20 mouse cellular contexts compared by ENCODE assay signal in genomic region chr8:83731906-83732305, GRCm38 (mm10). TPM values are rescaled to one million over a fixed set of nuclear protein-coding genes. Genes with fewer than 3 reads are reported as not detected.
DNase-seq lines count a peak whose midpoint lies in the region; ATAC-seq and TF ChIP-seq lines count a peak whose summit lies in the region.
"Had no signal": no experiment of that assay in that cellular context is flagged by ENCODE, and none has a peak within 500 bp of the region (broad histone marks: within the 10 kb centered on the region; RNA-seq: fewer than 3 reads in every experiment).

No protein-coding gene starts in this region.

- 0 out of 2 replicates have a peak, but pooled peaks have one; percentile 14 for ATAC-seq in forebrain, embryonic 12.5 days (ENCODE audit: low FRiP score)
- ATAC-seq in forebrain, postnatal 0 days = no peak
- peak; percentile 31; the same call in 1 of the 2 replicates for ATAC-seq in neutrophil, adult 5-6 weeks (ENCODE audit: extremely low read depth, insufficient number of reproducible peaks, low FRiP score, poor library complexity, severe bottlenecking)
- ATAC-seq: activated CD4-positive, CD25-positive, alpha-beta regulatory T cell, adult 4 months; CD4-positive, CD25-positive, alpha-beta regulatory T cell, adult 4 months; forebrain, embryonic 14.5 days had no signal

- dilution Hi-C loops in CH12.LX (cut with MboI; ENCODE audit: extremely low pct_ligation_motif_present, extremely low pct_unique_long_range_greater_than_20kb, low sequenced_read_pairs) = no loop called here

- no peaks in the 10 kb centered on the region for H3K36me3 ChIP-seq in forebrain, embryonic 12.5 days (replicated peaks)
- H3K36me3 ChIP-seq in forebrain, postnatal 0 days (ENCODE audit: insufficient read depth) = no peaks in the 10 kb centered on the region
- peaks cover 41 to 51% of the 10 kb centered on the region in 2 experiments for H3K36me3 ChIP-seq in CH12.LX (replicated peaks in 1 of 2; ENCODE audit: control insufficient read depth in 1 of 2, insufficient read depth in 1 of 2, low read length in 1 of 2)

- H3K27me3 ChIP-seq in forebrain, embryonic 12.5 days = 0 out of 2 replicates have a peak, but pooled peaks cover 17% of the 10 kb centered on the region
- no peaks in the 10 kb centered on the region for H3K27me3 ChIP-seq in forebrain, postnatal 0 days (ENCODE audit: insufficient read depth, low read length)
- H3K27me3 ChIP-seq in CH12.LX (replicated peaks) = no peaks in the 10 kb centered on the region
- H3K27me3 ChIP-seq: embryonic facial prominence, embryonic 12.5 days had no signal

- in situ Hi-C loops in CH12.LX (cut with MboI; ENCODE audit: low pct_ligation_motif_present, low pct_unique_long_range_greater_than_20kb, low sequenced_read_pairs) = no loop called here

- no peak for TF ChIP-seq RAD21 in CH12.LX (IDR thresholded peaks at IDR 0.05; ENCODE audit: low read depth, low read length)

- TF ChIP-seq EP300 in CH12.LX (IDR thresholded peaks at IDR 0.05; ENCODE audit: low read length) = no peak

- no peak overlapping the region for H3K27ac ChIP-seq in forebrain, embryonic 12.5 days
- H3K27ac ChIP-seq in forebrain, postnatal 0 days (ENCODE audit: low read depth, low read length) = no peak overlapping the region
- no peak overlapping the region for H3K27ac ChIP-seq in CH12.LX (ENCODE audit: insufficient read depth, low read depth)
- H3K27ac ChIP-seq: embryonic facial prominence, embryonic 10.5 days; embryonic facial prominence, embryonic 12.5 days had no signal

- DNase-seq in forebrain, postnatal 0 days = no peak
- DNase-seq in A20 (ENCODE audit: low read depth, low spot score) (peak; percentile 47), CH12.LX (ENCODE audit: extremely low read depth) (peak; percentile 60)
- DNase-seq in layer of hippocampus, postnatal 14 days (ENCODE audit: low spot score in 2 of 2) = no peak
- DNase-seq in yolk sac, embryonic 10.5 days (ENCODE audit: low spot score) = no peak
- DNase-seq in cerebellum, adult 8-10 months = no peak
- DNase-seq: adrenal gland, adult 8-10 months; adrenal gland, postnatal 14 days; adrenal gland, postnatal 36 days; cerebellum, adult 11-12 months; cerebellum, adult 2 months; cerebellum, postnatal 10 days; cerebellum, postnatal 25 days had no signal

- no peak overlapping the region for H3K9ac ChIP-seq in forebrain, embryonic 12.5 days
- no peak overlapping the region for H3K9ac ChIP-seq in forebrain, postnatal 0 days
- H3K9ac ChIP-seq in CH12.LX (ENCODE audit: insufficient read depth, low read depth) = no peak overlapping the region
- H3K9ac ChIP-seq: embryonic facial prominence, embryonic 12.5 days had no signal

- H3K4me3 ChIP-seq in forebrain, embryonic 12.5 days (replicated peaks) = no peak overlapping the region
- no peak overlapping the region for H3K4me3 ChIP-seq in forebrain, postnatal 0 days (ENCODE audit: low read depth, low read length)
- H3K4me3 ChIP-seq in CH12.LX (replicated peaks in 1 of 3; ENCODE audit: low read depth in 2 of 3, low read length in 2 of 3, poor library complexity in 1 of 3) = no peak overlapping the region
- H3K4me3 ChIP-seq: embryonic facial prominence, embryonic 10.5 days; embryonic facial prominence, embryonic 12.5 days had no signal

- H3K79me2 ChIP-seq in CH12.LX (replicated peaks; ENCODE audit: control insufficient read depth, extremely low read depth, insufficient read depth, poor library complexity, severe bottlenecking) = peaks cover 2% of the 10 kb centered on the region; the same call in 1 of the 2 replicates

- TF ChIP-seq POLR2A in CH12.LX (IDR thresholded peaks at IDR 0.05; ENCODE audit: low read depth, low read length) = no peak

- no peaks in the 10 kb centered on the region; the same call in 1 of the 2 replicates for H3K9me3 ChIP-seq in forebrain, embryonic 12.5 days
- no peaks in the 10 kb centered on the region for H3K9me3 ChIP-seq in forebrain, postnatal 0 days (ENCODE audit: low read length)
- H3K9me3 ChIP-seq in CH12.LX (replicated peaks; ENCODE audit: low read length) = peaks cover 23% of the 10 kb centered on the region
- H3K9me3 ChIP-seq: embryonic facial prominence, embryonic 10.5 days; embryonic facial prominence, embryonic 12.5 days had no signal

- no peak for TF ChIP-seq CTCF in forebrain, postnatal 0 days (IDR thresholded peaks at IDR 0.05; ENCODE audit: low read depth)
- no peak for TF ChIP-seq CTCF in CH12.LX (conservative IDR thresholded peaks at IDR 0.05 in 1 of 2, IDR thresholded peaks at IDR 0.05 in 1 of 2; ENCODE audit: low read depth in 2 of 2, low read length in 2 of 2)

- no peak overlapping the region for H3K4me2 ChIP-seq in forebrain, embryonic 12.5 days
- H3K4me2 ChIP-seq in forebrain, postnatal 0 days (ENCODE audit: low read depth) = no peak overlapping the region
- no peak overlapping the region for H3K4me2 ChIP-seq in CH12.LX (ENCODE audit: insufficient read depth, low read depth, poor library complexity, severe bottlenecking)
- H3K4me2 ChIP-seq: embryonic facial prominence, embryonic 12.5 days had no signal

- H3K4me1 ChIP-seq in forebrain, embryonic 12.5 days = no peaks in the 10 kb centered on the region
- H3K4me1 ChIP-seq in forebrain, postnatal 0 days (ENCODE audit: insufficient read depth) = no peaks in the 10 kb centered on the region
- H3K4me1 ChIP-seq in CH12.LX (ENCODE audit: control insufficient read depth in 1 of 2, insufficient read depth in 2 of 2) = peaks cover 3 to 12% of the 10 kb centered on the region in 2 experiments; a peak in 3 of 4 replicates
- H3K4me1 ChIP-seq: embryonic facial prominence, embryonic 12.5 days had no signal

- 73% methylated on average over 5 of the region's 5 CpGs for WGBS in forebrain, embryonic 12.5 days
- WGBS in forebrain, postnatal 0 days = 71% methylated on average over 5 of the region's 5 CpGs

TF ChIP-seq in CH12.LX, 34 proteins besides CTCF, POLR2A, EP300 and RAD21:
- TF ChIP-seq ELF1 (IDR thresholded peaks at IDR 0.05; ENCODE audit: low read depth, low read length) = no peak
- TF ChIP-seq POLR2AphosphoS2 (IDR thresholded peaks at IDR 0.05; ENCODE audit: low read depth, low read length) = no peak
- no peak for TF ChIP-seq USF1 (IDR thresholded peaks at IDR 0.05; ENCODE audit: low read depth, low read length)
- TF ChIP-seq BHLHE40 (IDR thresholded peaks at IDR 0.05; ENCODE audit: low read depth, low read length) = no peak
- TF ChIP-seq MYC (IDR thresholded peaks at IDR 0.05; ENCODE audit: low read depth, low read length) = no peak
- TF ChIP-seq USF2 (conservative IDR thresholded peaks at IDR 0.05; ENCODE audit: low read depth, low read length) = no peak
- TF ChIP-seq TBP (conservative IDR thresholded peaks at IDR 0.05; ENCODE audit: low read depth, low read length) = no peak
- TF ChIP-seq MAZ (IDR thresholded peaks at IDR 0.05; ENCODE audit: low read depth, low read length) = no peak
- TF ChIP-seq GABPA (IDR thresholded peaks at IDR 0.05; ENCODE audit: insufficient replicate concordance, low read depth, low read length) = no peak
- TF ChIP-seq RCOR1 (conservative IDR thresholded peaks at IDR 0.05; ENCODE audit: low read depth, low read length) = no peak
- TF ChIP-seq CHD2 (IDR thresholded peaks at IDR 0.05; ENCODE audit: low read length) = no peak
- no peak for TF ChIP-seq JUND (conservative IDR thresholded peaks at IDR 0.05; ENCODE audit: low read depth, low read length)
- TF ChIP-seq ZNF384 (IDR thresholded peaks at IDR 0.05; ENCODE audit: low read depth, low read length) = no peak

RNA-seq across cellular contexts. Expression of gene Adgre5, which starts 9.2 kb away (rescaled TPM):
- polyA plus RNA-seq in forebrain, embryonic 12.5 days (2016; fragmentation: Nextera tagmentation; extraction: Ambion mirVana) = 9.4 and 10.7 TPM in 2 replicates
- 9.2 and 9.9 TPM in 2 replicates for total RNA-seq in forebrain, postnatal 0 days (2014; rRNA removed)
- 6.7 and 9.2 TPM in 2 replicates for polyA plus RNA-seq in forebrain, postnatal 0 days (2015; fragmentation: Nextera tagmentation; extraction: Ambion mirVana)
- total RNA-seq in CH12.LX (2012; rRNA removed) = 23.6 and 27.4 TPM in 2 replicates
- total RNA-seq in CH12.LX (2014; rRNA removed) = 0.54 and 0.66 TPM in 2 replicates
- 3.7 and 5.9 TPM in 2 replicates for polyA plus RNA-seq in CH12.LX (2012; ENCODE audit: insufficient read length, low read depth)
- 1,105 and 1,130 TPM in 2 replicates for total RNA-seq in neutrophil, adult 5-6 weeks (2017)
- 10 to 100 TPM; 11.9 to 12.6 TPM for total RNA-seq in layer of hippocampus, postnatal 14 days (2021)

RNA-seq across cellular contexts. Expression of gene Ddx39, which starts 16.9 kb away (rescaled TPM):
- 168 and 185 TPM in 2 replicates for polyA plus RNA-seq in forebrain, embryonic 12.5 days (2016; fragmentation: Nextera tagmentation; extraction: Ambion mirVana)
- 54.1 and 58.4 TPM in 2 replicates for total RNA-seq in forebrain, postnatal 0 days (2014; rRNA removed)
- polyA plus RNA-seq in forebrain, postnatal 0 days (2015; fragmentation: Nextera tagmentation; extraction: Ambion mirVana) = 76.3 and 79.5 TPM in 2 replicates
- total RNA-seq in CH12.LX (2012; rRNA removed) (194 and 278 TPM in 2 replicates), CH12.LX (2014; rRNA removed) (339 and 372 TPM in 2 replicates)
- 231 and 232 TPM in 2 replicates for polyA plus RNA-seq in CH12.LX (2012; ENCODE audit: insufficient read length, low read depth)
- 47.5 and 56.8 TPM in 2 replicates for total RNA-seq in neutrophil, adult 5-6 weeks (2017)
- total RNA-seq in layer of hippocampus, postnatal 14 days (2021) = 10 to 100 TPM; 17.9 to 19.2 TPM

RNA-seq across cellular contexts. Expression of gene Pkn1, which starts 32.9 kb away (rescaled TPM):
- polyA plus RNA-seq in forebrain, embryonic 12.5 days (2016; fragmentation: Nextera tagmentation; extraction: Ambion mirVana) = 37.1 and 38.0 TPM in 2 replicates
- 70.8 and 72.6 TPM in 2 replicates for total RNA-seq in forebrain, postnatal 0 days (2014; rRNA removed)
- 18.5 and 25.2 TPM in 2 replicates for polyA plus RNA-seq in forebrain, postnatal 0 days (2015; fragmentation: Nextera tagmentation; extraction: Ambion mirVana)
- 44.6 and 47.8 TPM in 2 replicates for total RNA-seq in CH12.LX (2012; rRNA removed)
- 28.1 and 33.5 TPM in 2 replicates for total RNA-seq in CH12.LX (2014; rRNA removed)
- polyA plus RNA-seq in CH12.LX (2012; ENCODE audit: insufficient read length, low read depth) = 58.8 and 60.3 TPM in 2 replicates
- 321 and 387 TPM in 2 replicates for total RNA-seq in neutrophil, adult 5-6 weeks (2017)
- 10 to 100 TPM; 53.6 TPM for total RNA-seq in layer of hippocampus, postnatal 14 days (2021)

Comparison
In these comparisons a context has a peak if more than half of its experiments do, and no peak if none do; other contexts are left out.
1. DNase-seq: peak in A20 (single experiment) and CH12.LX (single experiment); none in forebrain, postnatal 0 days (single experiment), layer of hippocampus, postnatal 14 days (0 of 2), yolk sac, embryonic 10.5 days (single experiment) and cerebellum, adult 8-10 months (single experiment).
2. RNA of gene Adgre5, which starts 9.2 kb away (total RNA-seq): 1,105 to 1,130 TPM in neutrophil, adult 5-6 weeks; 0.54 to 27.4 TPM in CH12.LX, 11.9 to 12.6 TPM in layer of hippocampus, postnatal 14 days and 9.2 to 9.9 TPM in forebrain, postnatal 0 days; every median in the first group is over 10 times any median in the second.